Mouse (Mus musculus) MEL (cell line): Measurements from ENCODE around the gene Lcorl. TPM values are rescaled to one million over a fixed set of nuclear protein-coding genes. Genes with fewer than 3 reads are reported as not detected.

Source experiments
- DNase-seq: peaks from one replicate; pipeline ENCODE4 v3.0.0; 2011; ENCODE audit warnings: low read depth, low spot score
- H3K27ac ChIP-seq: 2 replicates; pipeline ENCODE4 v1.5.1; 2012; ENCODE audit warnings: low read depth, mild to moderate bottlenecking, control low read depth, low read length, moderate library complexity; ENCODE audit not compliant: control insufficient read depth
- H3K27me3 ChIP-seq, 2 experiments: fragments of 150-350 bp in 1 of 2; sonication (generic) in 1 of 2; 2 replicates each; pipeline ENCODE4 v1.6.1; 2012; ENCODE audit warnings: low read length in 2 of 2, mild to moderate bottlenecking in 2 of 2, improper control_type of control experiment in 1 of 2, moderate library complexity in 1 of 2; ENCODE audit not compliant: insufficient read depth in 2 of 2, control insufficient read depth in 1 of 2
- H3K36me3 ChIP-seq, 2 experiments: 2 replicates each; pipeline ENCODE4 v1.6.1; 2012 to 2014; ENCODE audit warnings: low read length in 2 of 2, improper control_type of control experiment in 1 of 2, inconsistent platforms in 1 of 2, mild to moderate bottlenecking in 1 of 2; ENCODE audit not compliant: insufficient read depth in 2 of 2, control insufficient read depth in 1 of 2
- H3K4me1 ChIP-seq, 2 experiments: fragments of 150-350 bp in 1 of 2; sonication (generic) in 1 of 2; 2 replicates each; pipeline ENCODE4 v1.6.1; 2012; ENCODE audit warnings: low read length in 2 of 2, improper control_type of control experiment in 1 of 2, mild to moderate bottlenecking in 1 of 2; ENCODE audit not compliant: insufficient read depth in 2 of 2, control insufficient read depth in 1 of 2
- H3K4me3 ChIP-seq, 2 experiments: fragments of 150-350 bp in 1 of 2; sonication (generic) in 1 of 2; 2 replicates each; pipeline ENCODE4 v1.5.1; 2012; ENCODE audit warnings: low read depth in 2 of 2, low read length in 2 of 2, mild to moderate bottlenecking in 2 of 2, moderate library complexity in 2 of 2, control low read depth in 1 of 2, improper control_type of control experiment in 1 of 2; ENCODE audit not compliant: control insufficient read depth in 1 of 2, insufficient read depth in 1 of 2
- H3K79me2 ChIP-seq: 2 replicates; pipeline ENCODE4 v1.6.1; 2012; ENCODE audit warnings: mild to moderate bottlenecking, low read length, moderate library complexity; ENCODE audit not compliant: control insufficient read depth, poor library complexity, insufficient read depth
- H3K9ac ChIP-seq: 2 replicates; pipeline ENCODE4 v1.6.1; 2012; ENCODE audit warnings: low read depth, mild to moderate bottlenecking, control low read depth, low read length, moderate library complexity; ENCODE audit not compliant: control insufficient read depth, poor library complexity, severe bottlenecking
- H3K9me3 ChIP-seq: fragments of 150-350 bp; sonication (generic); replicated peaks from 2 replicates; pipeline ENCODE4 v1.6.1; 2012; ENCODE audit warnings: mild to moderate bottlenecking, low read length, improper control_type of control experiment, moderate library complexity; ENCODE audit not compliant: insufficient read depth
- BHLHE40 ChIP-seq: IDR thresholded peaks from 2 replicates; pipeline ENCODE4 v1.6.1; 2012; ENCODE audit warnings: low read depth, mild to moderate bottlenecking, inconsistent platforms, low read length, improper control_type of control experiment, borderline replicate concordance
- CHD1 ChIP-seq: IDR thresholded peaks from 2 replicates; pipeline ENCODE4 v1.6.1; 2012; ENCODE audit warnings: low read depth, mild to moderate bottlenecking, inconsistent platforms, low read length, improper control_type of control experiment
- CHD2 ChIP-seq: IDR thresholded peaks from 2 replicates; pipeline ENCODE4 v1.6.1; 2011; ENCODE audit warnings: low read length, improper control_type of control experiment
- CTCF ChIP-seq, 3 experiments: IDR thresholded peaks in 2 of 3; conservative IDR thresholded peaks in 1 of 3; 2 replicates each; pipeline ENCODE4 v1.5.1; 2011 to 2012; ENCODE audit warnings: low read length in 3 of 3, low read depth in 2 of 3, mild to moderate bottlenecking in 2 of 3, improper control_type of control experiment in 1 of 3, inconsistent platforms in 1 of 3, mixed read lengths in 1 of 3, moderate library complexity in 1 of 3; ENCODE audit not compliant: control insufficient read depth in 1 of 3, insufficient read depth in 1 of 3, poor library complexity in 1 of 3, severe bottlenecking in 1 of 3
- E2F4 ChIP-seq: IDR thresholded peaks from 2 replicates; pipeline ENCODE4 v1.6.1; 2011; ENCODE audit warnings: low read depth, low read length, improper control_type of control experiment, borderline replicate concordance
- ELF1 ChIP-seq: IDR thresholded peaks from 2 replicates; pipeline ENCODE4 v1.6.1; 2014; ENCODE audit warnings: low read depth, mild to moderate bottlenecking, inconsistent platforms, low read length, improper control_type of control experiment, moderate library complexity
- EP300 ChIP-seq, 2 experiments: IDR thresholded peaks; 2 replicates each; pipeline ENCODE4 v1.6.1; 2011; ENCODE audit warnings: improper control_type of control experiment in 2 of 2, low read length in 2 of 2, low read depth in 1 of 2, mild to moderate bottlenecking in 1 of 2
- ETS1 ChIP-seq: IDR thresholded peaks from 2 replicates; pipeline ENCODE4 v1.6.1; 2012; ENCODE audit warnings: low read depth, mild to moderate bottlenecking, inconsistent platforms, low read length, improper control_type of control experiment, moderate library complexity
- GABPA ChIP-seq: IDR thresholded peaks from 2 replicates; pipeline ENCODE4 v1.6.1; 2012; ENCODE audit warnings: low read depth, mild to moderate bottlenecking, inconsistent platforms, low read length, improper control_type of control experiment, moderate library complexity
- GATA1 ChIP-seq: IDR thresholded peaks from 2 replicates; pipeline ENCODE4 v1.6.1; 2011; ENCODE audit warnings: low read depth, low read length, improper control_type of control experiment
- HCFC1 ChIP-seq: IDR thresholded peaks from 2 replicates; pipeline ENCODE4 v1.6.1; 2012; ENCODE audit warnings: low read depth, mild to moderate bottlenecking, inconsistent platforms, low read length, improper control_type of control experiment, moderate library complexity
- JUND ChIP-seq: IDR thresholded peaks from 2 replicates; pipeline ENCODE4 v1.6.1; 2011; ENCODE audit warnings: low read depth, mild to moderate bottlenecking, improper control_type of control experiment, low read length
- KAT2A ChIP-seq: conservative IDR thresholded peaks from 2 replicates; pipeline ENCODE4 v1.6.1; 2012; ENCODE audit warnings: low read depth, low read length, improper control_type of control experiment, inconsistent platforms
- MAFK ChIP-seq: IDR thresholded peaks from 2 replicates; pipeline ENCODE4 v1.6.1; 2011; ENCODE audit warnings: low read depth, mild to moderate bottlenecking, low read length, improper control_type of control experiment, borderline replicate concordance
- MAX ChIP-seq: IDR thresholded peaks from 2 replicates; pipeline ENCODE4 v1.6.1; 2011; ENCODE audit warnings: low read length, improper control_type of control experiment
- MAZ ChIP-seq: IDR thresholded peaks from 2 replicates; pipeline ENCODE4 v1.6.1; 2012; ENCODE audit warnings: low read depth, mild to moderate bottlenecking, inconsistent platforms, low read length, improper control_type of control experiment
- MEF2A ChIP-seq: IDR thresholded peaks from 2 replicates; pipeline ENCODE4 v1.6.1; 2014; ENCODE audit warnings: low read depth, mild to moderate bottlenecking, inconsistent platforms, low read length, improper control_type of control experiment; ENCODE audit not compliant: poor library complexity, insufficient replicate concordance, severe bottlenecking; ENCODE audit errors: extremely low read depth
- MXI1 ChIP-seq: IDR thresholded peaks from 2 replicates; pipeline ENCODE4 v1.6.1; 2011; ENCODE audit warnings: mild to moderate bottlenecking, low read depth, low read length, improper control_type of control experiment
- MYB ChIP-seq: IDR thresholded peaks from 2 replicates; pipeline ENCODE4 v1.6.1; 2011; ENCODE audit warnings: mild to moderate bottlenecking, low read depth, low read length, improper control_type of control experiment
- MYC ChIP-seq: IDR thresholded peaks from 2 replicates; pipeline ENCODE4 v1.6.1; 2011; ENCODE audit warnings: low read depth, mild to moderate bottlenecking, low read length, improper control_type of control experiment, moderate library complexity
- NELFE ChIP-seq: IDR thresholded peaks from 2 replicates; pipeline ENCODE4 v1.6.1; 2011; ENCODE audit warnings: low read depth, low read length, improper control_type of control experiment
- NRF1 ChIP-seq: IDR thresholded peaks from 2 replicates; pipeline ENCODE4 v1.6.1; 2014; ENCODE audit warnings: low read depth, mild to moderate bottlenecking, inconsistent platforms, low read length, improper control_type of control experiment, moderate library complexity; ENCODE audit not compliant: poor library complexity, insufficient read depth, severe bottlenecking
- POLR2A ChIP-seq, 2 experiments: IDR thresholded peaks; 2 replicates each; pipeline ENCODE4 v1.6.1; 2011 to 2012; ENCODE audit warnings: low read length in 2 of 2, mild to moderate bottlenecking in 2 of 2, control low read depth in 1 of 2, improper control_type of control experiment in 1 of 2, low read depth in 1 of 2, moderate library complexity in 1 of 2; ENCODE audit not compliant: control insufficient read depth in 1 of 2, insufficient read depth in 1 of 2, poor library complexity in 1 of 2
- POLR2AphosphoS2 ChIP-seq: IDR thresholded peaks from 2 replicates; pipeline ENCODE4 v1.6.1; 2011; ENCODE audit warnings: low read length, improper control_type of control experiment
- POLR2AphosphoS5 ChIP-seq: IDR thresholded peaks from 2 replicates; pipeline ENCODE4 v1.6.1; 2012; ENCODE audit warnings: low read depth, borderline replicate concordance, mild to moderate bottlenecking, inconsistent platforms, low read length, moderate library complexity, mixed read lengths
- RAD21 ChIP-seq: IDR thresholded peaks from 2 replicates; pipeline ENCODE4 v1.6.1; 2011; ENCODE audit warnings: mild to moderate bottlenecking, low read depth, low read length, improper control_type of control experiment
- RCOR1 ChIP-seq: IDR thresholded peaks from 2 replicates; pipeline ENCODE4 v1.6.1; 2012; ENCODE audit warnings: low read depth, mild to moderate bottlenecking, inconsistent platforms, low read length, improper control_type of control experiment
- SIN3A ChIP-seq: IDR thresholded peaks from 2 replicates; pipeline ENCODE4 v1.6.1; 2012; ENCODE audit warnings: low read length, improper control_type of control experiment, inconsistent platforms
- SMC3 ChIP-seq: IDR thresholded peaks from 2 replicates; pipeline ENCODE4 v1.6.1; 2011; ENCODE audit warnings: low read depth, low read length, improper control_type of control experiment
- TAL1 ChIP-seq: IDR thresholded peaks from 2 replicates; pipeline ENCODE4 v1.6.1; 2012; ENCODE audit warnings: mild to moderate bottlenecking, inconsistent platforms, low read length, moderate library complexity, mixed read lengths
- TCF12 ChIP-seq: IDR thresholded peaks from 2 replicates; pipeline ENCODE4 v1.6.1; 2014; ENCODE audit warnings: low read depth, mild to moderate bottlenecking, inconsistent platforms, low read length, improper control_type of control experiment, moderate library complexity
- UBTF ChIP-seq: IDR thresholded peaks from 2 replicates; pipeline ENCODE4 v1.6.1; 2012; ENCODE audit warnings: low read depth, mild to moderate bottlenecking, inconsistent platforms, low read length, improper control_type of control experiment, moderate library complexity, borderline replicate concordance; ENCODE audit not compliant: insufficient read depth
- USF2 ChIP-seq, 2 experiments: IDR thresholded peaks; 2 replicates each; pipeline ENCODE4 v1.6.1; 2011 to 2012; ENCODE audit warnings: improper control_type of control experiment in 2 of 2, low read length in 2 of 2, borderline replicate concordance in 1 of 2, inconsistent platforms in 1 of 2, low read depth in 1 of 2, mild to moderate bottlenecking in 1 of 2; ENCODE audit not compliant: insufficient read depth in 1 of 2
- ZC3H11A ChIP-seq: IDR thresholded peaks from 2 replicates; pipeline ENCODE4 v1.6.1; 2012; ENCODE audit warnings: low read depth, mild to moderate bottlenecking, inconsistent platforms, low read length, improper control_type of control experiment
- ZKSCAN1 ChIP-seq: IDR thresholded peaks from 2 replicates; pipeline ENCODE4 v1.6.1; 2012; ENCODE audit warnings: low read depth, mild to moderate bottlenecking, inconsistent platforms, low read length, improper control_type of control experiment, moderate library complexity
- ZMIZ1 ChIP-seq: IDR thresholded peaks from 2 replicates; pipeline ENCODE4 v1.6.1; 2012; ENCODE audit warnings: low read depth, mild to moderate bottlenecking, inconsistent platforms, low read length, improper control_type of control experiment, moderate library complexity
- polyA plus RNA-seq, 2 experiments: library from polyadenylated mRNA; stranded (reverse) in 1 of 2; unstranded in 1 of 2; fragments of >175 nt in 1 of 2; fragments of >200 nt in 1 of 2; gene quantifications; 2 replicates each; pipeline versions ENCODE4 v1.2.1 to v1.2.4; 2012; ENCODE audit warnings: low replicate concordance in 2 of 2, low read depth in 1 of 2; ENCODE audit not compliant: insufficient read length in 2 of 2, insufficient read depth in 1 of 2, missing spikeins in 1 of 2
- total RNA-seq: library from RNA; depleted of rRNA; stranded (reverse); fragments of 300-350 nt; gene quantifications from 2 replicates; pipeline ENCODE4 v1.2.3, GENCODE M21; 2012

The Lcorl gene
- total and polyA plus RNA-seq, 3 experiments: 10.1 to 10.6 TPM; not detected in 1

GRCm38 (mm10) chr5:45669598-45670279 is 187.7 kb downstream of the Lcorl start, which contains the start of gene Ncapg:
Gene Ncapg, plus strand, starts transcription at chr5:45669919.
- peak within 1 kb of the TSS; percentile 81 for H3K27ac ChIP-seq
- H3K27me3 ChIP-seq: no peaks in the 10 kb centered on the region
- H3K36me3 ChIP-seq: peaks cover 6 to 14% of the 10 kb centered on the region in 2 experiments
- DNase-seq: peak; percentile 100
- peak within 1 kb of the TSS; percentile 77 to 88 for H3K4me3 ChIP-seq
- H3K79me2 ChIP-seq: peaks cover 17% of the 10 kb centered on the region
- no peaks in the 10 kb centered on the region for H3K9me3 ChIP-seq
- peak within 1 kb of the TSS; percentile 90 for H3K9ac ChIP-seq
- H3K4me1 ChIP-seq: peaks cover 0 to 6% of the 10 kb centered on the region in 2 experiments; a peak in 2 of 4 replicates
- TF ChIP-seq POLR2AphosphoS5: no peak; the same call in 1 of the 2 replicates
- peak; percentile 99 for TF ChIP-seq NELFE
- TF ChIP-seq E2F4: peak; percentile 72; the same call in 1 of the 2 replicates
- no peak for TF ChIP-seq CTCF (IDR thresholded peaks at IDR 0.05 in 2 of 3, conservative IDR thresholded peaks at IDR 0.05 in 1 of 3; ENCODE audit: control insufficient read depth in 1 of 3, insufficient read depth in 1 of 3, low read depth in 2 of 3, low read length in 3 of 3, poor library complexity in 1 of 3, severe bottlenecking in 1 of 3)
- TF ChIP-seq RAD21: no peak
- no peak for TF ChIP-seq JUND
- peak; percentile 88 for TF ChIP-seq ELF1
- no peak for TF ChIP-seq BHLHE40
- TF ChIP-seq SIN3A: peak; percentile 95
- TF ChIP-seq USF2 (IDR thresholded peaks at IDR 0.05; ENCODE audit: borderline replicate concordance in 1 of 2, insufficient read depth in 1 of 2, low read depth in 1 of 2, low read length in 2 of 2): no peak
- peak; percentile 97 for TF ChIP-seq CHD2
- no peak for TF ChIP-seq GATA1
- no peak for TF ChIP-seq CHD1
- peak; percentile 78 for TF ChIP-seq TCF12
- no peak for TF ChIP-seq SMC3
- TF ChIP-seq MYB: no peak
- peak; percentile 81 for TF ChIP-seq HCFC1
- peak; percentile 80; the same call in 1 of the 2 replicates for TF ChIP-seq MAZ
- TF ChIP-seq ETS1: 0 out of 2 replicates have a peak, but pooled peaks have one; percentile 20
- no peak for TF ChIP-seq MAFK
- TF ChIP-seq POLR2AphosphoS2: peak; percentile 97
- TF ChIP-seq RCOR1: no peak
- no peak for TF ChIP-seq GABPA
- TF ChIP-seq UBTF: no peak; the same call in 1 of the 2 replicates
- TF ChIP-seq MAX: no peak
- TF ChIP-seq TAL1: no peak
- TF ChIP-seq MXI1: peak; percentile 86
- TF ChIP-seq ZMIZ1: peak; percentile 88
- 0 out of 2 replicates have a peak, but pooled peaks have one; percentile 3 for TF ChIP-seq MYC
- TF ChIP-seq EP300 (IDR thresholded peaks at IDR 0.05; ENCODE audit: low read depth in 1 of 2, low read length in 2 of 2): no peak
- TF ChIP-seq POLR2A (IDR thresholded peaks at IDR 0.05; ENCODE audit: control insufficient read depth in 1 of 2, insufficient read depth in 1 of 2, low read depth in 1 of 2, low read length in 2 of 2, poor library complexity in 1 of 2): peak; percentile 94 to 99
- no peak for TF ChIP-seq ZKSCAN1
- TF ChIP-seq MEF2A: no peak
- no peak for TF ChIP-seq ZC3H11A
- TF ChIP-seq NRF1: 0 out of 2 replicates have a peak, but pooled peaks have one; percentile 24
- TF ChIP-seq KAT2A: no peak; the same call in 1 of the 2 replicates
